Mouse (Mus musculus): Measurements from ENCODE around the gene Cop1.
A peak's percentile ranks its signal among the peaks of the same experiment; 100 is the strongest.

Gene Cop1

DNA sequence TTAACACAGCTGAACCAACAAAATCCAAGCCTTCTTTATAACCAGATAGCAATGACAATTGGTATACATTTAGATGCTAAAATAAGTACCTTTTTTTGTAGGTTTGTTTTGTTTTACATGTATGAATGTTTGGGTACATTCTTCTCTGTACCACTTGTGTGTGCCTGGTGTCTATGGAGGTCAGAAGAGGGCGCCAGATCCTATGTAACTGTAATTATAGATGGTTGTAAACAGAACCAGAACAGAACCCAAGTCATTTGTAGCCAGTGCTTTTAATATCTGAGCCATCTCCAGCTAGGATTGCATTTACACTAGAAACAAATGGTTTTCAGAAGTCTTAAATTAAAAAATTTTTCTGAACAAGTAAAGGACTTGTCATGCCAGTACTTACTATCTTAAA, 54.7 kb downstream of the Cop1 start:
- no peak for DNase-seq (ENCODE audit: low read depth, low spot score)

DNA sequence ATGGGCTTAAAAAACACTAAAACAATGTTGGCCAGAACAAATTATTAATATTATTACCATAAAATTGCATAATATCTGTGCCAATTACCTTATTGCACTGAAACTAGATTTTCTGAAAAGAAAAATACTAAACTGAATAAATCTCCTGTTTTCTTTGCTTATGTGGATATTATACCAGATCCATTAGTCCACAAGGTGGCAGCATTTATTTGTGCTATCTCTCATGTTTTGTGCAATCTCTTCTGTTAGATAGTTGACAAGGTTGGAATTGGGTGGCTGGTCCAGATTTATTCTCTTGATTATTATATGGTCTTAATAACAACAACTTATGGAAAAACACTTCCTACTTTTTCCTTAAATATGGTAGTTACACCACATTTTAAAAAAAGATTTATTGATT, 58.1 kb downstream of the Cop1 start:
- DNase-seq (ENCODE audit: low read depth, low spot score): peak; percentile 35

DNA sequence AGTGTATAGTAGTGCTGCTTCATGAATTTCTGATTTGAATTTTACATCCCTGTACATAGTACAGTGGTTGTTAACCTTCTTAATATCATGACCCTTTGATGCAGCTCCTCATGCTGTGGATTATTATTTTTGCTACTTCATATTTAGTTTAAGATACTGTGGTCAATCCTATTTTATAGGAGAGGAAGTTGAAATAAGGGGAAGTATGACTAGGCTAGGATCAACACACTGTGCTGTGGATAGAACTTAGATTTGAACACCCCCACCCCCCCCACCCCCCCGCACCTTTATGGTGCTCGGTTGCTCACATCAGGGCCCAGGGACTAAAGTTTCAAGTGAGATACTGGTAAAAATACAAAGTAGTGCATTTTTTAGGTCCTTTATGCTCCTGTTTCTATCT, 58.7 kb downstream of the Cop1 start:
- DNase-seq (ENCODE audit: low read depth, low spot score): no peak

- DNase-seq (ENCODE audit: low read depth, low spot score): no peak
Observed at GRCm38 (mm10) chr1:159301418-159302082, 69.4 kb downstream of the Cop1 start.

DNA sequence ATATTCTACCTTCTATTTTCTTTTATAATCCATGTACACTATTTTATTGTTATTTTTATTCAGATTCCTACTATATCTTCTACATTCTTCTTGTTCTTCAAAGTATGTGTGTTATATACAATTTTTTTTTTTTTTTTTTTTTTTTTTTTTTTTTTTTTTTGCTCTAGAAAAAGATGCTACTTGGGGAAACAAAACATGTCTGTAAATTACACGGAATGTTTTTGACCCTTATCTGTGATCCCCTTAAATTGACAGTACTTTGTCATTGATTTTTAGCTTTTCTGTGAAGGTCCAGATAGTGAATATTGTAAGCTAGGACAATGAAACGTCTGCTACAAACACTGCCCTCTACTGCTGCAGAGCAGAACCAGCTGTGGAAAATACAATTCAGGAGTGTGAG, 81.5 kb downstream of the Cop1 start:
- no peak for DNase-seq (ENCODE audit: low read depth, low spot score)

DNA sequence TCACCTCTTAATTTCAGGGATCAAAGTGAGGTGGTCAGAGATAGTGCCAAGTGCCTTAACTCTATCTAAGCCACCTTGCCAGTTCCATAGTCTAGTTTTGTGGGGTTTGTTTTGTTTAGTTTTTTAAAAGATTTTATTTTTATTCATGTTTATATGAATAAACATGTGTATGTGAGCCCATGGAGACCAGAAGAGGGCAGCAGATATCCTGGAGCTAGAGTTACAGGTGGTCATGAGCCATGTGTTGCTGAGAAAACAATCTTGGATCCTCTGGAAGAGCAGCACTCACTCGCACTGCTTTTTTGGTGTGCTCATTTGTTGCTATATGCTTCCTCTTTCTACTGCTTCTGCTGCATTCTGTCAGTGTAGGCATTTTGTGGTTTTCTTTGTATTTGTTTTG, 90.5 kb downstream of the Cop1 start:
- no peak for DNase-seq (ENCODE audit: low read depth, low spot score)

GRCm38 (mm10) chr1:159331008-159331407, 98.9 kb downstream of the Cop1 start:
- no peak for DNase-seq (ENCODE audit: low read depth, low spot score)

- no peak for DNase-seq (ENCODE audit: low read depth, low spot score)
Observed at GRCm38 (mm10) chr1:159334157-159334556, 102.0 kb downstream of the Cop1 start.

DNA sequence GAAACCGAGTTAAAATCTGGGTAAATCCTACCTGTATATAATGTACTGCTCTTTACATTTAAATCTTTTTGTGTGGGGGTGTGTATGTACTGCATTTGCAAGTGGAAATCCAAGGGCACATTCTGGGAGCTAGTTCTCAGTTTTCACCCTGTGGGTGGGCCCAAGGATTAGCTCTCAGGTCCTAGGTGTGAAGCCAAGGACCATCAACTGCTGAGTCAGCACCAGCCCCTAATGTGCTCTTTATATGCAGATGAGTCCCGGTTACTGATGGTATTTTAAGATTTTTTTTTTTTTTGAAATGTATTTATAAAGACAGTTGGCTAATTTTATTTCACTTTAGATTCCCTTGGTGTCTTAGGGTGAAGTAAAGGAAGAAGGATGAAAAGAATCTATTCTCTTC, 110.2 kb downstream of the Cop1 start:
- DNase-seq (ENCODE audit: low read depth, low spot score): peak; percentile 9

- peak; percentile 28 for DNase-seq (ENCODE audit: low read depth, low spot score)
Observed at GRCm38 (mm10) chr1:159355027-159355570, 123.0 kb downstream of the Cop1 start.

DNA sequence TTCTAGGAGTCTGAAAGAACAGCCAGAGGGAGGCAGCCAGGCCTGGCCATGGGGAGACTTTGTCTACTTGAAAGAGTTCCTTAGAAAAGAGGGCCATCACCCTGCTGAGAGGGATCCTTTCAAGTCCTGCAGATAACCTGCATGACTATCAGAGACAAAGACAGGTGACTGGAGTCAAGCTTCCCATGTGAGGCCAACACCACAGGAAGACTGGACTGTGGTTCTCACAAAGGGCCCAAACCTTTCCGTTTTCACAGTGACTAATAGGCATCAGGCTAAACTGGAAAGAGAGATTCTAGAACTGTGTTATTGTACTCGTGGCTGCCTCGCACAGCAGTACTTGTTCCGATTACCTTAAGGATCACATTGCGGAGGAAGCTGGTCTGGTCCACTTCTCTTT, 126.6 kb downstream of the Cop1 start:
- peak; percentile 10 for DNase-seq (ENCODE audit: low read depth, low spot score)

- no peak for DNase-seq (ENCODE audit: low read depth, low spot score)
Observed at GRCm38 (mm10) chr1:159371881-159372390, 139.8 kb downstream of the Cop1 start.

GRCm38 (mm10) chr1:159382218-159382617, 150.1 kb downstream of the Cop1 start:
- DNase-seq (ENCODE audit: low read depth, low spot score): no peak

- DNase-seq (ENCODE audit: low read depth, low spot score): no peak
Observed at GRCm38 (mm10) chr1:159382916-159383315, 150.8 kb downstream of the Cop1 start.

DNA sequence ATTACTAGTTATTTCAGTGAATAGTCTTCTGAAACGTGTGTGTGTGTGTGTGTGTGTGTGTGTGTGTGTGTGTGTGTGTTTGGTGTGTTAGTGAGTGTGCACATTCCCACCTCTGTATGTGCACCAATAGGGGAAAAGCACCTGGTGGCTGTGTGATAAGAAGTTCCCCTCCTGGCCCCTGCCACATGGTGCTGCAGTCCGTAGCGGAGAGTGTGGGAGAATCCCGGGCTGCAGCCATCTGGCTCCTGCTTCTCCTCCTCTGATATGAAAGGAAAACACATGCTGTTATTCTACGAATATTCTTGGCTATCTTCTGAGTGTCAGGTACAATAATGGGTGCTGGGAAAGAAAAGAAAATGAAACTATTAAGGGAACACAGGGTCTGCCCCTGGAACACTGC, 154.3 kb downstream of the Cop1 start:
- DNase-seq (ENCODE audit: low read depth, low spot score): no peak

DNA sequence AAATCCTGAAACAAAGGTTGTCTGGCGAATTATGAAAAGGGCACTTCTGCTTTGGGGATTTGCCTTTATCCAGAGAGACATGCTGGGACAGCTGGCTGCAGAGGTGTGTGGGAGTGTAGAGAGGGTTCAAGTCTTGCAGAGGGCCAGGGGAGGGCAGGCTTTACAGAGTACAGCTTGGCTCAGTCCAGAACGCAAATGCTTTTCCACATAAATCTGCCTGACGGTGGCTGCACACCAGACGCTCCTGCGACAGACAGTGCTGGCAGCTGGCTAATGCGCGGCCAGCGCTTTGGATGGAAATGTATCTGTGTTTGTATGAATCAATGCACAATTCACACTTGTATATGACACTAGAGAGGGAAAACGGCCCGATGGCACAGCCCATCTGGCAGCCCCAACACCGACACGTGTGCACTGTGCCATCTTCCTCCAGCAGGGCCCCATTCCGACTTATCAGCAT, 156.5 kb downstream of the Cop1 start:
- DNase-seq (ENCODE audit: low read depth, low spot score): no peak

GRCm38 (mm10) chr1:159390049-159390448, 157.9 kb downstream of the Cop1 start:
- DNase-seq (ENCODE audit: low read depth, low spot score): no peak

- no peak for DNase-seq (ENCODE audit: low read depth, low spot score)
Observed at GRCm38 (mm10) chr1:159392667-159393066, 160.5 kb downstream of the Cop1 start.

- DNase-seq (ENCODE audit: low read depth, low spot score): peak; percentile 94
Observed at GRCm38 (mm10) chr1:159393070-159393699, 161.1 kb downstream of the Cop1 start.

DNA sequence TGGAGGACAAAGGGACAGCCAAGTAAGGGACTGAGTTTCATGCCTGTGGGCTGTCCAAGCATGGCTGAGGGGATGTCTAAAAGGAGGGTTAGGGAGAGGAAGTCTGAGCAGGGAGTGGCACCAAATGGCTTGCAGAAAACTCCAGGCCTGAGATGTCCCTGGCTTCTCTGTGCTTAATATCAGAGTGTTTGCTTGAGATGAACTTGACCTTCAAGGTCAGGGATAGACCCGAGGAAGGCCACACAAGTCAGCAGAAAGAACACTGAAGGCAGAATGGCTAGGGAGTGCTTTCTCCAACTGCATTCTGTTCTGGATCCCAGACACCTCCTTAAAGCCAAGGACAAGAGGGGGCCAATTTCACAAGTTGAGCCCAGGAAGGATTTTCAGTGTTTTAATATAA, 161.8 kb downstream of the Cop1 start:
- no peak for DNase-seq (ENCODE audit: low read depth, low spot score)

- DNase-seq (ENCODE audit: low read depth, low spot score): no peak
Observed at GRCm38 (mm10) chr1:159396515-159396914, 164.4 kb downstream of the Cop1 start.
